Mouse (Mus musculus) lung, embryonic 16.5 days (tissue): ENCODE results near the gene Xpo6. TPM values are rescaled to one million over a fixed set of nuclear protein-coding genes. Genes with fewer than 3 reads are reported as not detected.
A peak's percentile ranks its signal among the peaks of the same experiment; 100 is the strongest.

Experiments used
- ATAC-seq: fragments of 200-750 bp; cut with Nextera tagmentation; 2 replicates; pipeline ENCODE4 v1.8.0; 2017; ENCODE audit warnings: low read depth, mild to moderate bottlenecking, moderate library complexity
- H3K27ac ChIP-seq: fragments of 300-500 bp; sonication (generic); 2 replicates; pipeline ENCODE4 v1.5.1; 2014; ENCODE audit warnings: mild to moderate bottlenecking, control low read depth, low read length
- H3K27me3 ChIP-seq: fragments of 300-500 bp; sonication (generic); 2 replicates; pipeline ENCODE4 v1.6.1; 2014; ENCODE audit warnings: low read depth, low read length, mixed read lengths; ENCODE audit not compliant: control insufficient read depth, insufficient read depth
- H3K36me3 ChIP-seq: fragments of 300-500 bp; sonication (generic); 2 replicates; pipeline ENCODE4 v1.6.1; 2014; ENCODE audit warnings: low read length; ENCODE audit not compliant: control insufficient read depth, insufficient read depth
- H3K4me1 ChIP-seq: fragments of 300-500 bp; sonication (generic); replicated peaks from 2 replicates; pipeline ENCODE4 v1.6.1; 2014; ENCODE audit warnings: low read length, mixed read lengths; ENCODE audit not compliant: control insufficient read depth, insufficient read depth
- H3K4me2 ChIP-seq: fragments of 300-500 bp; sonication (generic); 2 replicates; pipeline ENCODE4 v1.6.1; 2014; ENCODE audit warnings: low read depth, low read length, control low read depth
- H3K4me3 ChIP-seq: fragments of 300-500 bp; sonication (generic); 2 replicates; pipeline ENCODE4 v1.5.1; 2014; ENCODE audit warnings: mild to moderate bottlenecking, low read length, control low read depth
- H3K9ac ChIP-seq: fragments of 300-500 bp; sonication (generic); 2 replicates; pipeline ENCODE4 v1.6.1; 2014; ENCODE audit warnings: low read length, control low read depth
- H3K9me3 ChIP-seq: fragments of 300-500 bp; sonication (generic); 2 replicates; pipeline ENCODE4 v1.6.1; 2016; ENCODE audit warnings: low read length; ENCODE audit not compliant: control insufficient read depth
- WGBS: fragments of 180-500 bp; shearing (Covaris S2); extraction: QIAGEN DNeasy Blood & Tissue Kit; methylation state at CpG from one replicate; pipeline ENCODE4 v1.1.7; 2014; 5-methylcytosine and 5-hydroxymethylcytosine counted together
- polyA plus RNA-seq: library from polyadenylated mRNA; unstranded; fragments of >200 nt; fragmentation: Nextera tagmentation; extraction: Ambion mirVana; gene quantifications from 2 replicates; pipeline ENCODE4 v1.2.1, GENCODE M21; 2015

Xpo6 gene
- polyA plus RNA-seq, 1 experiment from 2014 or later = 32.3 TPM

GRCm38 (mm10) chr7:126058918-126059317 lies 141.4 kb downstream of the Xpo6 start:
- peak; percentile 35; the same call in 1 of the 2 replicates for ATAC-seq
- Histone ChIP-seq H3K36me3 (no peaks in the 10 kb centered on the region), H3K4me1 (peaks cover 8% of the 10 kb centered on the region), H3K9me3 (no peaks in the 10 kb centered on the region), H3K27me3 (no peaks in the 10 kb centered on the region), H3K4me3 (no peak overlapping the region), H3K4me2 (no peak overlapping the region), H3K9ac (no peak overlapping the region), H3K27ac (no peak overlapping the region)
- 48% methylated on average over 7 of the region's 7 CpGs for WGBS

GRCm38 (mm10) chr7:126057332-126057914 lies 142.9 kb downstream of the Xpo6 start:
- Histone ChIP-seq H3K27ac (no peak overlapping the region), H3K4me3 (no peak overlapping the region), H3K4me1 (peaks cover 8% of the 10 kb centered on the region), H3K36me3 (no peaks in the 10 kb centered on the region), H3K4me2 (no peak overlapping the region), H3K27me3 (no peaks in the 10 kb centered on the region), H3K9ac (no peak overlapping the region), H3K9me3 (no peaks in the 10 kb centered on the region)
- WGBS = 29% methylated on average over 10 of the region's 10 CpGs
- ATAC-seq = peak; percentile 75

GRCm38 (mm10) chr7:126054574-126054973 lies 145.7 kb downstream of the Xpo6 start:
- H3K27ac ChIP-seq = no peak overlapping the region
- H3K9ac ChIP-seq = no peak overlapping the region
- no peaks in the 10 kb centered on the region for H3K9me3 ChIP-seq
- no peaks in the 10 kb centered on the region for H3K27me3 ChIP-seq
- no peaks in the 10 kb centered on the region for H3K36me3 ChIP-seq
- peaks cover 7% of the 10 kb centered on the region for H3K4me1 ChIP-seq
- no peak overlapping the region for H3K4me2 ChIP-seq
- H3K4me3 ChIP-seq = no peak overlapping the region
- 47% methylated on average over 6 of the region's 6 CpGs for WGBS
- no peak for ATAC-seq

GRCm38 (mm10) chr7:126053618-126054017 lies 146.7 kb downstream of the Xpo6 start:
- Histone ChIP-seq H3K4me1 (no peaks in the 10 kb centered on the region; the same call in none of the 2 replicates), H3K27ac (no peak overlapping the region), H3K36me3 (no peaks in the 10 kb centered on the region), H3K4me3 (no peak overlapping the region), H3K9me3 (no peaks in the 10 kb centered on the region), H3K27me3 (no peaks in the 10 kb centered on the region), H3K9ac (no peak overlapping the region), H3K4me2 (no peak overlapping the region)
- ATAC-seq = no peak
- WGBS = 78% methylated on average over 7 of the region's 7 CpGs

GRCm38 (mm10) chr7:126051910-126052309 lies 148.4 kb downstream of the Xpo6 start:
- no peak overlapping the region for H3K4me2 ChIP-seq
- H3K27me3 ChIP-seq = no peaks in the 10 kb centered on the region
- no peaks in the 10 kb centered on the region for H3K9me3 ChIP-seq
- 54% methylated on average over 6 of the region's 6 CpGs for WGBS
- H3K4me1 ChIP-seq = no peaks in the 10 kb centered on the region; the same call in 1 of the 2 replicates
- no peak overlapping the region for H3K4me3 ChIP-seq
- H3K27ac ChIP-seq = no peak overlapping the region
- no peaks in the 10 kb centered on the region for H3K36me3 ChIP-seq
- no peak overlapping the region for H3K9ac ChIP-seq
- ATAC-seq = no peak

Other genes with a start within 250 kb of the Xpo6 start
- gene Gsg1l, start 118.1 kb downstream of the Xpo6 start, polyA plus RNA-seq = 2.5 and 2.6 TPM in 2 replicates
- 14.0 and 16.5 TPM in 2 replicates for gene Sbk1, start 72.1 kb upstream of the Xpo6 start, polyA plus RNA-seq
- gene Lat, start 169.1 kb upstream of the Xpo6 start, polyA plus RNA-seq = 4.5 and 10.9 TPM in 2 replicates
- gene Spns1, start 176.9 kb upstream of the Xpo6 start, polyA plus RNA-seq = 54.3 and 55.1 TPM in 2 replicates
- gene Nfatc2ip, start 196.2 kb upstream of the Xpo6 start, polyA plus RNA-seq = 2.3 and 2.4 TPM in 2 replicates
- gene Cd19, start 214.4 kb upstream of the Xpo6 start, polyA plus RNA-seq = 0.09 and 0.11 TPM in 2 replicates
- 34.2 and 35.3 TPM in 2 replicates for gene Rabep2, start 228.3 kb upstream of the Xpo6 start, polyA plus RNA-seq